Mouse (Mus musculus) heart, postnatal 36 days (tissue): ENCODE results near the gene Frzb. TPM values are rescaled to one million over a fixed set of nuclear protein-coding genes. Genes with fewer than 3 reads are reported as not detected.
A peak's percentile ranks its signal among the peaks of the same experiment; 100 is the strongest.

ENCODE experiments used
- DNase-seq, 2 experiments: peaks; one replicate each; pipeline ENCODE4 v3.0.0; 2021 to 2022
- intact Hi-C: fragments of 180-260 bp; cut with DNase I; formaldehyde crosslinking; loops from one replicate; pipeline ENCODE4 v1.15.1; 2025
- total RNA-seq, 2 experiments: library from RNA; stranded (reverse); gene quantifications; 2 replicates each; pipeline ENCODE4 v1.2.3; 2021

The Frzb gene
- total RNA-seq, 2 experiments from 2014 or later, result 5.3 to 5.9 TPM

DNA sequence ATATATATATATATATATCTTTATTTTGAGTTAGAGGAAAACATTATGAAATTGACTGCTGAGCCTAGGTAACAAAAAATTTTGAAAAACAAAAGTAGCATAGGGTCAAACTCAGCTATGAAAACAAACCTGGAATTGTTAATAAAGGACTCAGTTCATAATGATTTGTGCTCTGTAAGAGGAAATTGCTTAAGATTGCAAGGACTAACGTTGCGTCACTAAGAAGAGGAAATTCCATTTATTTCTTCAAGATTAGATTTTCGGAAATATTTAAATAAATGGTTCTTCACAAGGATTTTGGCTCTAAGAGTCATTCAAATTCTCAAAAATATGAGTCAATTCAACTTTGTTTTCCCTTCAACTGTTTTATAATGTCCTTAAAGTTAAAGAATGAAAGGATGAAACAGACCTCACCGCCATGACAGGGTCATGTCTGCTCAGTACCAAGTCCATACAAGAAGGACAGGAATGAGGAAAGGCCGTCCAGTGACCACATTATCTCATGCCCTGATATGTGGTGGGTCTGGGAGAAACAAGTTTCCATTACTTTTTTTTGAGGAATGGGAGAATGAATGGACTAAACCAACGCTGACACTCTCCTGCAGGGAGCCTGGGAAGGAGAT, 14.1 kb downstream of the Frzb start:
- DNase-seq, result no peak
- intact Hi-C loops, result no loop called here

DNA sequence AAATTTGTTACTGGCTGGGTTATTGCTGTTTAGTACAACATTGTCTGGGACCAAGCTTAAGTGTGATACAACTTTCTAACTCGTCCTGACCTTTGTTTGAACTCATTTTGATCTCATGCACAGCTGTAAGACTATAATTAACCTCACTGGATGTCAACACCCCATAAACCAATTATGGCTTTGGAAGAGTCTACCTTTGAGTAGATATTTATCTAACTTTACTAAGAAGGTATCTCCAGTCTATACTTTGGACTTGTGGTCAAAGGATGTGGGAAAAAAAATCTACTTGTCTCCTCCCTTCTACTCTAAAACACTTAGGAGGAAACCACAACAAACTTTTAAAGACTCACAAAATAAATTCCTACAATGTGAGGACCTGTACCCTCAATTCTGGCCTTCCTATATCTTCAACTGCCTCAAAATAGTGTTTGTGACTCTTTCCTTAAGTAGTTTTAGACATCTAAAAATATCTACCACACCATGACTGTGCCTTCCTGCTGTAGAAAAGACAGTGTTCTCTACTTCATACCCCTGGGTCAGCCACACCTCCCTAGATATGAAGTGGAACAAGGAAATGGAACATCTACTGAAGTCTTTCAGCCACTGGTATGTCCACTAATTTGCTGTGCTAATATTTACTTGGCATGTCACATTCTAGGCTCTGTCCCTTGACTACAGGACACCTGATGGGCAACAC, 16.9 kb downstream of the Frzb start:
- DNase-seq, result no peak
- intact Hi-C loops, result no loop called here

DNA sequence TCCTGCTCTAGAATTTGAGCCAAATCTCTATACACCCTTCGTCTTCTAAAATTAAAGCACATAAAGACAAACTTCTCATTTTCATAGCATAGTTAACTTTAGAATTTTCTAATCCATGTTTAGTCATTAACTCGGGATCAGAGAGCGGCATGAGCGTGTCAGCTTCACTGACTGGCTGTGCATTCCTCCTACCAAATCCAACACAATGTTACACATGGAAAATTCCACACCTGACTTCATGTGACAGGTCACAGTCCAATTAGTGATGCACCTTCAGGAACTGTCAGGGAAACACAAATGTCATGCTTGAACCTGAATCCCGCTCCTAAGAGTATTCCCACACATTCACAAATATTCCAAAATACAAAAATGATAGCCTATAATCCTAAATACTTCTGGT, 24.3 kb downstream of the Frzb start:
- DNase-seq, result no peak
- intact Hi-C loops, result no loop called here

DNA sequence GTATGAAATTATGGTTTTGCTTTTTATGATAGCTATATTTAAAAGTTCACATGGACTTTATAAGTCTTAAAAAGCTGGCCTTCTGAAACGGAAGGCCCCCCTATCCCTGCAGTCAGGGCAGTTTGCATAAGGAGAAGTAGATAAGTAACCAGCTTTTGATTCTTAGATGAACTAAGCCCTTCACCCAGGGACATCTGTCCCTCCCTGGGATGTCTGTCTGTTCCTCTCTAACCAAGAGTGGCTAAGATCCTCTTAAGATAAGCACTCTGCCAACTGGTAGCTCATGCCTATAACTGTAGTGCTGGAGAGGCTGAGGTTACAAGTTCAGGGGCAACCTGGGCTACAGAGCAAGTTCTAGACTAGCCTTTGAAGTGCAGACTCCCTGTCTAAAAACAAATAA, 25.4 kb downstream of the Frzb start:
- intact Hi-C loops, result no loop called here
- no peak for DNase-seq

DNA sequence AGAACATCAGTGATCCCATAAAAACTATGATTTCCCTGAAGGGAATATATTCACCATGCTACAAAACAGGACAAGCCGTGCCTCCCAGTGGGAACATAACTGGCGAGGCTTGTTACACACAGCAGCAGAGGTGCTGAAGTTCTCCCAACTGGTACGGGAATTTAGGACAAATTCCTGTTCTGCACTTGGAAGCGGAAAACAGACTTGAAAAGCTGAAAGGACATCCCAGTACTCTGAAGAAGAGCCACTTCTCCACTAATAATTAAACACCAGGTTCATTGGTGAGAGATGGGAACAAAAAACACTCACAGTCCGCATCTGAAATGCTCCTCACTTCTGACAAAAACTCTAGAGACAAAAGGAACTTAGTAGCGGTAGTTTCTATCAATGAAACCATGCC, 31.1 kb downstream of the Frzb start:
- intact Hi-C loops, result no loop called here
- no peak for DNase-seq

DNA sequence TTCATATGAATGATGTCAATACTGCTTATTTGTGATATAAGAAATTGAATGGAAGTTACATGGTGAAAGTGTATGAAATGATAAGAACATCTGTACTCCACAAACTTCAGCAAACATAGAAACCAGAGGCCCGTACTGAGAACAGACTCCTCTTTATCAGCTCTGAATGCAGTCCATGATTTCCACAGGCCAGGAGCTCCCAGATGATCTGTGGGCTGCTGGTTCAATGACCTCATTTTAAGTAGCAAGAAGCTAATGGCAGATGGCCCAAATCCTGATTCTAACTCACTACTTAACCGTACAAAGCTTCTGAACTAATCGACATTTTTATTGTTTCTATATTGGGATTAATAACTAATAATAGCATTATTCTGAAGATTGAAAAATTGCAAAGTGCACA, 33.0 kb downstream of the Frzb start:
- peak in 1 of 2 experiments; percentile 3 for DNase-seq
- intact Hi-C loops, result no loop called here

DNA sequence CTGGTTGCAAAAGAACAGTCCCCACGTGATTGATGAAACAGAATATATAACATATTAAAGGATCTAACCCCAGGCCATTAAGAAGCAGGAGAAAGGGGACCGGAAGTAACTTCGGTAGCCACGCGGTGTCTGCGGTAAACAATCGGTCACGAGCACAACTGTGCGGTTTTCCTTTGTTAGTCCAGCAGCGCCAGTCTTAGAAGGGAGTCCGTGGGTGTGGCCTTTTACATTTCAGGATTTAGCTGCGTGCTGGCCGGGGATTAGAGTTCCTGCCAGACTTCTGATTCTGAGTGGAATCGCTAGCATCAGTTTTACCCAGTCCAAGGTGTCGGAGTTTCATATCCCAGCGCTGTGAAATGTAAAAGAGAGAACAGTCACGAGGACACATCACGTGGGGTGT, 34.3 kb downstream of the Frzb start:
- intact Hi-C loops, result no loop called here
- DNase-seq, result no peak

DNA sequence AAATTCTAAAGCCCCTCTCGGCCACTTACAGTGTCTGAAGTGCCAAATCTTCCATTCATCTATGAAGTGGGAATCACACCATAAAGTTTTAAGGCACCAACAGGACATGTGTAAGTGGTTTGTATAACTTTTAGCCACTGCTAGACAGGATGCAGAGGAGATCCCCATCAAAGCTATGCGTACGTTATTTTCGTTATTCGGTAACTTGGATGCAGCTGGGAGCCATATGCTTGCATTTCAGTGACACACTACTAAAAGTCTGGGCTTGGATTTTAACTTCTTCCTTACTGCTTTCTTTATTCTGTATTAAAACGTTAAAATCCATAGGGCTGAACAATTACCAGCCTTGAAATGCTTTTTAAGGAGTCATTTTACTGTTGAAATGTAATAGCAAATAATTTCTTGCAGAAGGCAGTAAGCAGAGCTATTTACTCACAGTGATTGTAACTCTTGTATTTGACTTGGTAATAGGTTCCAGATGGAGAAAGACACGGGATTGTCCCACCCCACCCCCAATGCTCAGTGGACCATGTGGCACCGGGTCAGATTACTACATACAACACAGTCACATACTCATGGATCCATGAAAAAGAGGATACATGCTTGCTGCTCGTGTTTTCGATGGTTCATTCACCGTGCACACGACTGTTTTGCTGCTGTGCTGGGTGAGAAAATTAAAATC, 37.4 kb downstream of the Frzb start:
- DNase-seq, result no peak
- intact Hi-C loops, result no loop called here

DNA sequence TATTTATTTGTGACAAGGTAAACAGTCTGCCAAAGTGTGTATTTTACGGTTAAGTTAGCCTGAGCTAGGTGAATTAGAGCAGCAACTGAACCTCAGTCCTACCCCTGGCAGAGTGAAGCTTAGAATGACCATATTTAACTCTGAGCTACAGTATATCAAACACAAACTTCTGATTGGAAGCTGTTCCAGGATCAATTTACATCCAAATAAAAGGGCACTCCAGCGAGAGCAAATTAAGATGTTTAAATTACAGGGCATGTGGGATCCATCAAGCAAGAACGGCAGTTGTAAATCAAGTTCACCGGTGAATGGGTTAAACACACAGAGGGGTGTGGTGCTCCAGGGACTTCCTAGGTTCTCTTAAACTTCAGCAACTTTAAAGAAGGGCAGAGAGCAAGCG, 42.7 kb downstream of the Frzb start:
- DNase-seq, result no peak
- intact Hi-C loops, result no loop called here

DNA sequence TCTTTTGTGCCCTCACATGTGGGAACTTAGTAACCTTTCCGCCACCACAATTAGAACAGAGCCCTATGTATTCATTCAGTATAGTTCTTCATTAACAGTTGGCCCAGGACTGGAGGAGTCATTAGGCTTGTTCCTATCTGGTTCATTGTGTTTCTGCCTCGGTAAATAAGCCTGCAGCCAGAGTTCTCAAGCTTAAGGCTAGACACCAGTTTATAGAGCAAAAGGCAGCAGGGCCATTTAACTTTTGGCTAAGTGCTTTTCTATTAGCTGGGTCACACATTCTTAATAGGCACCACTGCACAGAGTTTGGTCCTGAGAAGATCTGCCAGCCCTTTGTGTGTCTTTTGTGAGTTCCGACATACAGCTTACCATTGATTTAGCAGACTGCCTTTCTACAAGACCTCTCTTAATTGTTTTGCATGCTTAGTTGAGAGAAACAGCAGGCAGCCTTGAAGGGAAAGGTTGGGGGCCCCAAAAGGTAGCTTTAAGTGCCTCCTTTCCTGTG, 48.8 kb downstream of the Frzb start:
- intact Hi-C loops, result no loop called here
- DNase-seq, result no peak

DNA sequence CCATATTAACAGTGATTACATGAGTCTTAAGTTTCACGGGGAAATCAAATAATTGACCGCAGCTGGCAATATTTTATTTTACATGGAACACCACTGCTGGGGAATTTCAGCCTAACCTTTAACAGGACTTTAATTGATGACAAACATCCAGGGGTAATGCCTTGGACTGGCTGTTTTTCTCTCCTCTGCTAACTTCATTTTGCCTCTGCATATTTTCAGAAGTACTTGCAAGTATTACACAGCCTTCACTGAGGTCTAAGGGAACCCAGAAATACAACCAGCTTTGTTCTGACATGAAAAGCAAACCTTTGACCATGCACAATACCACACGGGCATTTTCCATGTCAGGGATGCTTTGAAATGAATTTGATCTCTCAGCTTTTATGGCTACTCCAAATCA, 50.6 kb downstream of the Frzb start:
- DNase-seq, result no peak
- intact Hi-C loops, result no loop called here

DNA sequence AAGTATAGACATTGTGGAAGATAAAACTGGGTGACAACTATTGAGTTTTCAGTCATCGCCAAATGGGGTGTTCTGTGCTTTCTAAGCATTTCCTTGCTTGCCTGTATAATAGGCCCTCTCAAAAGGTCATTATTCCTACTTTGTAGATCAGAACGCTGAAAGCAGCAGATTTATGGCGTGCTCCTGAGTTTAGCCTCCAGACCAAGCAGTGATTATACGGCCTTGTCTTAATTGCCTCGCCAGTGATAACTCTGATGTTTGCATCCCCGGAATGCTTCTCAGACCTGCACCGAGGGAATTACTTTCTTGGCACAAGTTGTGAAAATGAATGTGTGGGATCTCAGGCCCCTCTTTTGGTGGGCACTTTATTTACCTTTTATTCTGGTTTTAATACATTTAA, 51.4 kb downstream of the Frzb start:
- intact Hi-C loops, result no loop called here
- no peak for DNase-seq

DNA sequence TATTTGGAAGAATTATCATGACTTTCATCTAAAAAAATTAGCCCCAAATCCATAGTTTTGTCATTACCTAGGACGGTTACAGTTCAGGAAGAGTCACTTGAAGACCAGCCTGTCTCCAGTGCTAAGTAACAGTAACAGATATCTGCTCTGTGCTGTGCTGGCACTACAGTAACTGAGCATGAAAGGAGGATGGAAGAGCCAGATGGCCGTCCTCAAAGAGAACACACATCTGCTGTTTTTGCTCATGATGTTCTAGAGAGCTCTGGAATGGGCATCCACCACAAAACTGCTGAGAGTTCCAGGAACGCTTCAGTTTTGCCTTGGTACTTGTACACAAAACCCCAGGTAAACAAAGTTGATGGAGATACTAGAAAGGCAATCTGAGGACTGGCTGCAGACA, 59.1 kb downstream of the Frzb start:
- no peak for DNase-seq
- intact Hi-C loops, result loop anchor here (10.0 kb wide), 1 partner anchor 56 kb away; the partner anchor contains the start of gene Frzb

DNA sequence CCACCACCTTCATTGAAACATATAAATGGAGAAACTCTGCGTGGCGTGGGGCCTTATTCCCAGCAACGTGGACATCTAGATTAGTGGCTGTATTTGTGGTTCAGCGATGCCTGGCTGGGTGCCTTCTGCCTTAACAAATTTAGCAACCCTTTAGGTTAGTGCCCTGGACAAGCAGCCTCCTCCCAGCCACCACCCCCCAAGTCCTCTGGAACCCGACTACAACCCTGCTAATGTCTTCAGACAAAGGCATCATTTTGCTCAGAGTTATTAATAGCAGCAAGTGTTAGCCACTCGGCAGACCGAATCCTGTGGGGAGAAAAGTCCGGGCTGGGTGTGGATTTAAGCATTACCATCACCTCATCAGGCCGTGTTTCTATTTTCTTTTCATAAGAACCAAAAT, 59.8 kb downstream of the Frzb start:
- intact Hi-C loops, result loop anchor here (10.0 kb wide), 1 partner anchor 57 kb away; the partner anchor contains the start of gene Frzb
- no peak for DNase-seq

DNA sequence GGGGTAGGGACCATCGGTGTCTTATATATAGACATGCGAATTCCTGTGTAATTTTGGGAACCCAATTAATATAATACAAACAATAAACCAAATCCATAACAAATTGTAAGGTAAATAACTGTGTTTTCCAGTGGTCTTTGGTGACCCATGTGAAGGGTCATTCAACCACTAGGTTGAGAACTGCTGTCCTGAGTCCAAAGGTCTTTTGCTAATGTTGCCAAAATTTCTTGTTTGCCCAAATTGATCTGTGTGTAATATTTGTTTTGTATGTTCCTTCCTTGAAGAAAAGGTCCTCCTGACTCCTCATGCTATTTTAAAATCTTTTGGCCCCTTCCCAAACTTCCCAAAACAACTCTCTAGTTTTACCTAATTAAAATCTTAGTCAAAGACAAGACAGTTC, 61.2 kb downstream of the Frzb start:
- no peak for DNase-seq
- intact Hi-C loops, result loop anchor here (10.0 kb wide), 1 partner anchor 59 kb away; the partner anchor contains the start of gene Frzb

DNA sequence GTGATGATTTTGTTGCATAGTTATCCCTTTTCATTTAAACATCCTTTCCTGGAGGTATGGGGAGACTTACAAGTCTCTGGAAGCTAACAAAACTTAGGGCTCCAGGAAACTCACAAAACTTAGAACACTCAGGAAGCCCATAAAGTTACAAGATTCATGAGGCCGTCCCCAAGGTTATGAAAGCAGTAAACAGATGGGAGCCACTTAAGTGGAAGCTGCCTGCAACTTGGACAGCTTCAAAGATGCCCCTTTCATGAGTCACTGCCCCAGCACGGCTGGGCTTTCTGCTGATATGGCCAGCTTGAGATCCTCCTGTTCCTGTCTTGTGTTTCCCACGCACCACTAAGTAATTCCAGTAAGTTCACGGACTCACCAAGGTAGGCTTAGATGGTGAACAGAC, 63.0 kb downstream of the Frzb start:
- DNase-seq, result no peak
- intact Hi-C loops, result loop anchor here (10.0 kb wide), 1 partner anchor 60 kb away; the partner anchor contains the start of gene Frzb

DNA sequence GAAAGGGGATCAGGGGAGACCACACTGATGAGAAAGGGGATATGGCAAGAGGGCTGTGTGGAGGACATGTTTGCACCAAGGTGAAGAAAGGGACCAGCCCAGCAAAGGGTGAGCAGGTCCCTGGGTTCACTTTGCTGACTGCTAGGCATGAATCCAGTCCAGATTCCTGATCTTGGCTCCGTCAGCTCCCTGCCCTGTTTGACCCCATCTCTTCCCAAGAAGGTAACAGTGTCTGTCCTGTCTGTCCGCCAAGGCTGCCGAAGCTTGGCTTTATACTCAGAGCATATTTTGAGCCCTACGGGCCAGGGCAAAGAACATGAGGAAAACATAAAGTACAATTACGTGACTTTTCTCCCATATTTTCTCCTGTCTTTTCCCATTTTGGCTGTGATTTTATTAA, 67.6 kb downstream of the Frzb start:
- intact Hi-C loops, result loop anchor here (10.0 kb wide), 1 partner anchor 65 kb away; the partner anchor contains the start of gene Frzb
- DNase-seq, result no peak

DNA sequence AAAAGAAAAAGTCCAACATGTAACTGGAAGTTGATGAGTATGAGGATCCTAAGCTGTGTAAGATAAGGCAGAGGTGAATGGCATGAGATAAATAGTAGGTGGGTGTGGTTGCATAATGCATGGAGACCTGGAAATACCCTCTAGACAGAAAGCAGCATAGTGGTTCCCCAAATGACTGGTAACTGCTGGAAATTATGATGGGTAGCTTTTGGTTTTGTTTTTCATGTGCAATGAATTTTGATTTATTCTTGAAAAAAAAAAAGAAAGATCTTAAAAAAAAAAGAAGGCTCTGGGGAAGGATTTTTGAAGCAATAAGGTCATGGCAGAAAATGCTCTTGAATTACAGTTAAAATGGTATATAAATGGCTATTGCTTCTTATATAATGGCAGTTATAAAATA, 72.5 kb downstream of the Frzb start:
- no peak for DNase-seq
- intact Hi-C loops, result no loop called here

DNA sequence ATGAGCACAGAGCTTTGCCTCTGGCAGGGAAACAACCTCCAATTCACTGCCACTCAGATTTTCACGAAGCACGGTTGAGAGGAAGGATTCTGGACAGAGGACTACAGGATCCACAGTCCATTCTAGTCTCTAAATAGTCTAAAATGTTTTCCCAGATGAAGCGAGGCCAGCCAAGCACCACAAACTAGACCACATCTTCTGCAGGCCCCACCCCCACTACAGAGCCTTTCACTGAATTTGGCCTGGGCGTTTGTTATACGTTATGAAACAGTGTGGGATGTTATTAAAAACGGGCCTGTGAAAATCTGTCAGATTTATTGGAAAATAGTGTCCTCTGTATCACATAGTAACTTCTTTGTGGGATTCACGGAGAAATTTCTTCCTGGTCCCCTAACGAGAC, 76.0 kb downstream of the Frzb start:
- DNase-seq, result no peak
- intact Hi-C loops, result no loop called here
